Mouse (Mus musculus): ENCODE measurements around the gene Tiam1. TPM values are rescaled to one million over a fixed set of nuclear protein-coding genes. Genes with fewer than 3 reads are reported as not detected.

Gene Tiam1
- total RNA-seq, 2 experiments from 2014 or later = 6.4 to 7.1 TPM

- peak; percentile 74 for DNase-seq
- TF ChIP-seq CTCF (IDR thresholded peaks at IDR 0.05) = no peak
- Histone ChIP-seq H3K4me3 (peak overlapping the region; percentile 56), H3K27ac (peak overlapping the region; percentile 1; the same call in 1 of the 2 replicates)
- intact Hi-C loops (cut with DNase I) = loop anchor here (5.0 kb wide), 1 partner anchor 45 kb away; no protein-coding TSS in a partner anchor
Measured at GRCm38 (mm10) chr16:89896885-89897546, 246.6 kb downstream of the Tiam1 start.

DNA sequence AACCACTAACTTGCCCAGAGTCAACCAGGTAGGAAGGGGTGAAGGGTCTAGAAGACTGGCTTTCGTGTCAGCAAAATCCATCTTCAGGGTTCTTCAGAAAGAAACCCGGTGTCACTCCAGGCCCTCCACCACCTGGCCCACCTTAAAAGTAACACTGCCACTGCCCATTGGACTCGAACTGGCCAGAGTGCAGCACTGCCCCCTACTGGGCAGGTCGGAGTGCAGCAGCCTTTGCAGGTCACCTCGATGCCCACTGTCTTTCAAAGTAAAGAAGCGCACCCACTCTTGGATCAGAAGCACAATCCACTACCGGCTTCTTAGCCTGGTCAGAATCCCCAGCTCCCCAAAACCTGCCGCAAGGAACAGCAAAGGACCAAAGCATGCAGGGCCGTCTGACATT is 247.2 kb downstream of the Tiam1 start:
- H3K4me3 ChIP-seq = peak overlapping the region; percentile 56
- intact Hi-C loops (cut with DNase I) = loop anchor here (5.0 kb wide), 1 partner anchor 44 kb away; no protein-coding TSS in a partner anchor
- no peak overlapping the region for H3K27ac ChIP-seq
- TF ChIP-seq CTCF (IDR thresholded peaks at IDR 0.05) = peak; percentile 65
- DNase-seq = peak; percentile 38

DNA sequence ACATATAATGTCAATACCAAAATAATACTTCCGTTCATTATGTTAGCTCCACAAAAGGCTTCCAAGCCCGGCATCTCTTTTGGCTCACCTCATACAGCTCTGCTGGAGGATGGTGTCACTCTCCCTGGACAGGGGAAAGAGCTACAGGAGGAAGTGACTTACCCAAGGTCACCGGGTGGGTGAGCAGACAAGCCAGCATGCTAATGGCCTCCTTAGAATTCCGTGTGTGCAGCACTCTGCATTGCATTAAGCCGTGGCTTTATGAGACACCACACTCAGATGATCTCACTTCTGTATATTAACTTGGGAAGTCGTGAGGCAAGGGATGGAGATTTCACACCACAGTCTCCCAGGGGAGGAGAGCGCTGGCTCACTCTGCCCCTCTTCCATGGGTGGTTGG is 248.3 kb downstream of the Tiam1 start:
- DNase-seq = no peak
- Histone ChIP-seq H3K27ac (no peak overlapping the region), H3K4me3 (no peak overlapping the region)
- intact Hi-C loops (cut with DNase I) = loop anchor here (5.0 kb wide), 1 partner anchor 43 kb away; no protein-coding TSS in a partner anchor
- TF ChIP-seq CTCF (IDR thresholded peaks at IDR 0.05) = no peak

- TF ChIP-seq CTCF (IDR thresholded peaks at IDR 0.05) = no peak
- no peak overlapping the region for H3K4me3 ChIP-seq
- intact Hi-C loops (cut with DNase I) = loop anchor here (5.0 kb wide), 1 partner anchor 43 kb away; no protein-coding TSS in a partner anchor
- DNase-seq = peak; percentile 59
- H3K27ac ChIP-seq = peak overlapping the region; percentile 24; the same call in 1 of the 2 replicates
Measured at GRCm38 (mm10) chr16:89894816-89895215, 248.8 kb downstream of the Tiam1 start.

GRCm38 (mm10) chr16:89890515-89891189 is 252.9 kb downstream of the Tiam1 start:
- TF ChIP-seq CTCF (IDR thresholded peaks at IDR 0.05) = no peak
- DNase-seq = no peak
- intact Hi-C loops (cut with DNase I) = no loop called here
- Histone ChIP-seq H3K4me3 (no peak overlapping the region), H3K27ac (no peak overlapping the region)

DNA sequence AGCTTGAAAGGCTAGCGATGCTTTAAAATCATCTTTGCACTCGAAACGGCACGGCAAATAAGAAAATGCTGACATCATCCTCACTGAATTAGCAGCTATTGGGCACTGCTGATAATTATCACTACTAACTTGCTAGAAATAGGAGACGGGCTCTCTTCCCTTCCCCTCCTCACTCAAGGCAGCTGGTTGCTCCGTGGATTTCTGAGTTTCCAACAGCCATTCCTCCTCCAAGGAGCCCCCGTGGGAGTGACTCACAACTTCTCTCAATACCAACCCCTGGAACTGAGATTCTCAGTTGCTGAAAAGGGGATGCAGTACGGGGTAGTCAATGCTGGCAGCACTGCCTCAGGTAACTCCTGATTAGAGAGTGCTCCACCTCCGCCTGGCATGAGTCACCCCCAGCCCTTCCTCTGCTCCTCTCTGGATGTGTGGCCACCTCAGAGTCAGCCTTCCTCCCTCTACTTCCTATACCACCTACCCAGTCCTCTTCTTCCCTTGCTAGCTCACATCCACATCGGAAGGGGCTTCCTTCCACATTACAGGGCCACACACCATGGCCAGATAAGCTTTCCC is 253.6 kb downstream of the Tiam1 start:
- DNase-seq = no peak
- no peak for TF ChIP-seq CTCF (IDR thresholded peaks at IDR 0.05)
- Histone ChIP-seq H3K4me3 (no peak overlapping the region), H3K27ac (no peak overlapping the region)
- intact Hi-C loops (cut with DNase I) = no loop called here

DNA sequence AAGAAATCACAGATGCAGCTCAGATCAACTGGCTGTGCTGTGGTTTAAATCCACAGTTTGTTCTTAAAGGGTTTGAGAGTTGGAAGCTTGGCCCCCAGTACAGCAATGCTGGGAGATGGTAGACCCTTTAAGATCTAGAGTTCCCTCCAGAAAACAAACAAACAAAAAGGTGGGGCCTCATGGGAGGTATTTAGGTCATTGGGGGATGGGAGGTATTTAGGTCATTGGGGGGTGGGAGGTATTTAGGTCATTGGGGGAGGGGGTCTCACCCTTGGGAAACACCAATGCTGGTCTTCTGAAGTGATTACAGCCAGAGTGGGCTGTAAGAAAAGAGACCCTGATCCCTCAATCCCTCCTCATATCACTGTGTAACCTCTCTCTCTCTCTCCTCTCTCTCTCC is 257.0 kb downstream of the Tiam1 start:
- H3K27ac ChIP-seq = no peak overlapping the region
- no peak for TF ChIP-seq CTCF (IDR thresholded peaks at IDR 0.05)
- intact Hi-C loops (cut with DNase I) = no loop called here
- DNase-seq = no peak
- no peak overlapping the region for H3K4me3 ChIP-seq

DNA sequence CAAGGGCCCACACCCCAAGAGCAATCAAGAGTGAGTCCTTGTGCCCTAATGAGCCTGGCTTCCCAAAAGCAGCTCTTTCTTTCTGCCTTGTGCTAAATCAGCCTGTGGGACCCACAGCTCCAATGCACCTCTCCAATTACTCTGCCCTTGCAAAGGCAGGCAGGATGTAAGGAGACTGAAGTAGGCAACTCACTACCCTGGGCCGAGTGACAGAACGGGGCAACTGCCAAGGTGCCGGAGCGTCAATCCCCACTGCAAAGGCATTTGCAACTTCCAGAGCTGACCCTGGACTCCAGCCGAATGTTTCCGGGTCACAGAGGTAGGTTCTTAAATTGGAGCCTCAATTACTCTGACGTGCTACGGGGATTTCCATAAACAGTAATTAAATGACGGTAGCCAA is 257.9 kb downstream of the Tiam1 start:
- Histone ChIP-seq H3K4me3 (0 out of 2 replicates have a peak overlapping the region, but pooled peaks have one; percentile 23), H3K27ac (peak overlapping the region; percentile 43)
- no peak for TF ChIP-seq CTCF (IDR thresholded peaks at IDR 0.05)
- peak; percentile 73 for DNase-seq
- intact Hi-C loops (cut with DNase I) = no loop called here

DNA sequence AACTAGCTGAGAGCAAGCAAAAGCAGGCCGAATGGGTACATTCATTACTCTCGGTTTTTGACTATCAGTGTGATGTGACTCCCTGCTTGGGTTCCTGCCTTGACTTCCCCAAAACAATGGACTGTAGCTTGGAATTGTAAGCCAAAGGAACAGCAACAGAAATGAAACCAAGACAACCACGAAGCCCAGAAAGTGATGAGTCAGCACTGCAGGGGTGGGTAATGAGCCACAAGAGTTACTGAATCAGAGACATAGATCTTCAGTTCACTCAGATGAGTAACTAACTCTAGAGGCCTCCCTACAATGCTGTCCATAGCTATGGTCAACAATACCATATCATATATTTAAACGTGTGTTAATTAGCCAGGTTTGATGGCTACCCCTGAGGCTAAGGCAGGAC is 259.7 kb downstream of the Tiam1 start:
- intact Hi-C loops (cut with DNase I) = no loop called here
- no peak overlapping the region for H3K4me3 ChIP-seq
- no peak for TF ChIP-seq CTCF (IDR thresholded peaks at IDR 0.05)
- DNase-seq = no peak
- no peak overlapping the region for H3K27ac ChIP-seq

- DNase-seq = no peak
- H3K27ac ChIP-seq = no peak overlapping the region
- no peak for TF ChIP-seq CTCF (IDR thresholded peaks at IDR 0.05)
- intact Hi-C loops (cut with DNase I) = no loop called here
- H3K4me3 ChIP-seq = no peak overlapping the region
Measured at GRCm38 (mm10) chr16:89882477-89883234, 260.9 kb downstream of the Tiam1 start.

DNA sequence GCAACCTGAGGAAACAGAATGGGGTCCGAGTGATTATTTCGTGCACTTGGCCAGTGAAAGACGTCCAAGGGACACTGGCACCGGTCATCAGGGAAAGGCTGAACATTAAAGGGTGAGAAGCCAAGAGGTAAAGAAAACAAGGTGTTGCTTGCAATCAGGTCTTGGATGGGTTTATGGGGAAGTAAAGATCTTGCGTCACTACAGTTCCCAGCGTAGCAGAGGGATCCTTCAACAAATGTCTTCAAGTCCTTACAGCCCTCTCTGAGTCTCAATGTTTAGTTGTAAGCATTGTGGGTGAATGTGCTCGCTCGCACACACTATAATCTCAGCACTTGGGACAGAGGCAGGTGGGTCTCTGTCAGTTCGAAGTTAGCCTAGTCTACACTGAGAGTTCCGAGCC is 266.4 kb downstream of the Tiam1 start:
- no peak for TF ChIP-seq CTCF (IDR thresholded peaks at IDR 0.05)
- Histone ChIP-seq H3K4me3 (no peak overlapping the region), H3K27ac (no peak overlapping the region)
- no peak for DNase-seq
- intact Hi-C loops (cut with DNase I) = no loop called here

DNA sequence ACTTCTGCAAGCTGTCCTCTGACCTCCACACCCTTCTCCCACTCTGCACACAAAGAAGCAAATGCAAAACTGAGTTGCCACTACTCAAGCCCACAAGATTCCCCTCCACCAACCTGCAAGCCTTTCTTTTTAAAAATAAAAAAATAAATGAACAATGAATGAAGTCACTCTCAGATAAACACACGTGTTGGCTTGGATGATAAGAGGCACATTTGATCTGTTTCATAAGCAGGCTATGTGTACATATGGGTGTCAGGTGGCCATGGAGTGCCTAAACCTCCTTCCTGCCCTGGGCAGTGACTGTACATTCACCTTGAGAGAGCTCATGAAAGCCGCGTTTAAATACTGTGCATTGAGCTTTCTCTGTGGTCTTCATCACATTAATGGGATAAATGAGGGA is 267.5 kb downstream of the Tiam1 start:
- H3K4me3 ChIP-seq = no peak overlapping the region
- no peak for TF ChIP-seq CTCF (IDR thresholded peaks at IDR 0.05)
- no peak for DNase-seq
- intact Hi-C loops (cut with DNase I) = no loop called here
- no peak overlapping the region for H3K27ac ChIP-seq

Measured in gastrocnemius, adult 2 months (tissue).